Mouse (Mus musculus): Measurements from ENCODE around the gene Tssc4.

Tssc4 gene

DNA sequence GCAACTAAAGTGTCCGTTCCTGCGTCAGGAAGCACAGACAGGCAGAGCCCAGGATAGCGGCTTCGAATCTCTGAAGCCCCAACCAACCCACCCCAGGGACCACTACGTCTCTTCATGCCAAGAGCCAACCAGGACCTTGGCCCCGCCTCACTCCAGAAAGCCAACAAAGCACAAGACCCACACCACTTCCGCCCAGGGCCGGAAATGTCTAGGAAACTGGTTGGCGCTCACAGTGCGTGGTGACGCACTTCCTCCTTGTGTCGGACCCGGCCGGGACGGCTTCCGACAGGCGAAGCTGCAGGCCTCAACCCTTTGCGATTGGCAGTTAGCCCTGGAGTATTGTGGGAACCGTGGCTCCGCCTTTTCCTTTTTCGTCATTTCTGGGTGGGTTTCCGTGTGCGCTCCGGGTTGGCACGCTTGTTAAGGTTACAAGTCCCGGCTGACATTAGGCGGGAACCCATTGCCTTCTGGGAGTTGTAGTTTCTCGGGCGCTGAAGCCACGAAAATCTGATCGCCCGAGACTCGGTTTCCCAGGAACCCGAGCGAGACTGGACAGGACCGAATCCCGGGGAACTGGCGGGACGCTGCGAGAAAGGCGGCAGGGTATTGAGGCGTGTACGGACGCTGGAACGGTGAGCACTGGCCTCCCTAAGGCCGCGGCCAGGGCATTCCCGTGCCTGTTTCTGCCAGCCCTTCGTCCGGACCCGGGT, at the start of gene Tssc4:
Tssc4 (plus strand) TSS at position 368 of the 710 bp plus-strand sequence.
- in situ Hi-C loops (cut with MboI, MseI): no loop called here

DNA sequence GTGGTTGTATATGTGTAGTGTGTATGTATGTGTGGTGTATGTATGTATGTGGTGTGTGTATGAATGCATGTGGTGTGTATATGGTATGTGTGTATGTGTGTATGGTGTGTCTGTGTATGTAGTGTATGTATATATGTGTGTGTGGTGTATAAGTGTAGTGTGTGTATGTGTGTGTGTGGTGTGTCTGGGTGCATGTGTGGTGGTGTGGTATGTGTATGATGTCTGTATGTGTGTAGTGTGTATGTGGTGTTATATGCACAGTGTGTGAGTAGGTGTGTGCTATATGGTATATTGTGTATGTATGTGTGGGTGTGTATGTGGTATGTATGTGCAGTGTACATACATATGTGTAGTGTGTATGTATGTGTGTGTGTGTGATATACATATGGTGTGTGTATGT, 49.0 kb upstream of the Tssc4 start:
- in situ Hi-C loops (cut with MboI, MseI): no loop called here

DNA sequence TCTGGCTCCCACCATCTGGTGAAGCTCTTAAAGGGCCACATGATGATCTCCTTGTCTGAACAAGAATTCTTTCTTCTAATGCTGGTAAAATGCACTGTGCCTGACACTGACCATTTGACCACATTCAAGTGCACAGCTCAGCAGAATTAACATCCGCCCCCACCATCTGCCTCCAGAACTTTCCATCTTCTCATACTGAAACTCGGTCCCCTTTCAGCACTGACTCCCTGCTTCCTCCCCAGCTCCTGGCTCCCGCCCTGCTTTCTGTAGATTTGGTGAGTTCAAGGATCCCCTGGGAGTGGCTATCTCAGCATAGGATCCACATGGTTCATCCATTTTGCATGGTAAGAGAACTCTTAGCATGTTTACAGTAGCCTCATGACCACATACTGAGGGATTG, 48.3 kb upstream of the Tssc4 start:
- in situ Hi-C loops (cut with MboI, MseI): no loop called here

DNA sequence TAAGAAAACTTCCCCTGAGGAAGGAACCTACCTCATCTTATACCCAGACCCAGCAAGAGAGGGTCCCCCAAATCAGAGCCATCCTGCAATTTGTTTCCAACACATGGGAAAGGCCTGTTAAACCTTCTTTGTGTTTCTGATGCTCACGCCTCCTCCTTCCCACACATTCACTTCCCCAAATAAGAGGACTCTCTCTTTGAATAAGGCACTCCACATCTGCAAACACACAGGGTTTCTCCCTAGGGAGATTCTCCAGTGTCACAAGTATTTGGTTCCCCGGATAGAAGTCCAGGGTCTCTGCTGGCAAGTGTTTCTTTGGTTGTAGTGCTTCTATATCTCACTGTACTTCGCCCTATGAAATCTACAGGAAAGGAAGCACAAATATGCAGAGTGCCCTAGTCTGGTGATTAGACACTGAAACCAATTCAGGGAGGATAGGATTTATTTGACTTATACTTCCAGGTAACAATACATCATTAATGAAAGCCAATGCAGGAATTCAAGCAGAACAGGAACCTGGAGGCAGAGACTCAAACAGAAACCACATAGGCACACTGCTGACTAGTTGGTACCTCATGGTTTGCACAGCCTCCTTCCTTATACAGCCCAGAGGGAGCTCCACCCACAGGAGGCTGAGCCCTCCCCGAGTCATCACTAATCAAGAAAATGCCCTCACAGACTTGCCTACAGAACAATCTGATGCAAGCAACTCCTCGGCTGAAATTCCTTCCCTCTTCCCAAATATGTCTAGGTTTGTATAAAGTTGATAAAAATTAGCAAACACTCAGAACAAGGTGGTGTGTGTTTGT, 47.5 kb upstream of the Tssc4 start:
- in situ Hi-C loops (cut with MboI, MseI): no loop called here

DNA sequence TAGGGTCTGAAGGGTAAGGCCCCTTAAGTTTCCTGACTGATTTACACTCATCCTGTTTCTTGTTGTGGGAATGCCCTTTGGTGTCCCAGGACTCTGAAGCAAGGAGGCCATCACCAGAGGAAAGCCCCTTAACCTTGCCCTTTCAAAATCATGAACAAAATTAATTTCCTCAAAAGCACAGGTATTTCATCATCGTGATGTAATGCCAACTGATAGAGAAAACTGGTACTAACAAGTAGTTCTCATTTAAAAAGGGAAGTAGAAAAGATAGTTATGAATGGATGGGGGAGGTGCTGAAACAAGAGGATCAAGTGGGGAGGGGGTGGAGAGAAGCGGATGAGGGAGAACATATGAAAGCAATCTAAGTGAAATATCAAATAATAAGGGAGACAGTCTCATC, 45.5 kb upstream of the Tssc4 start:
- in situ Hi-C loops (cut with MboI, MseI): no loop called here

DNA sequence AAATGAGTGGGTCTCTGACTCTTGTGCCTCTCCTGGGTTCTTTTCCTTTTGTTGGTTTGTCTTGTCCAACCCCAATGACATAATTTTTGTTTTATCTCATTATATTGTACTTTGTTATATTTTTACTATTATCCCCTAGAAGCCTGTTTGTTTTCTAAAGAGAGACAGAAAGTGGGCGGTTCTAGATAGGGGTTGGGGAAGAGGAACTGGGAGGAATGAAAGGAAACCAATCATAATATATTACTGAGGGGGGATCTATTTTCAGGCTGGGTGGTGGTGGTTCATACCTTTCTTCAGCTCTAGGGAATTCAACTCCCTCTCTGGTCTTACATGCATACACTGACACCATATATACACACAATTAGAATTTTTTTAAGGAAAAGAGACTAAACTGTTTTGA, 44.8 kb upstream of the Tssc4 start:
- in situ Hi-C loops (cut with MboI, MseI): no loop called here

DNA sequence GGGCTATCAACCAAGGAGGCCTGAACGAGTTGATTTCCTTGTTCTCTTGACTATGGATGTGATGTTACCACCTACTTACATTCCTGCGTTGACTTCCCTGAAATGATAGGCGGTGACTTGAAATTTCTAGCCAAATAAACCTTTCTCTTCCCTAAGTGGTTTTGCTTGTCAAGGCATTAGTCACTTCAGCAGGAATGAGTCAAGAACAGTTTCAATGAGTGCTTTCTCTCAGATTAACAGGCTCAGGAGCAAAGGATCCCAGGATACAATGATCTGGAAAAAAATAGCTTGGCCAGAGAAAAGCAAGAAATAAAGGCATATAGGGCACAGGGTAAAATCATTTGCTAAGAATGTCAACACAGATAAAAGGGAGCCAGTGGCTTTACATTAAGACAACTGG, 43.6 kb upstream of the Tssc4 start:
- in situ Hi-C loops (cut with MboI, MseI): no loop called here

DNA sequence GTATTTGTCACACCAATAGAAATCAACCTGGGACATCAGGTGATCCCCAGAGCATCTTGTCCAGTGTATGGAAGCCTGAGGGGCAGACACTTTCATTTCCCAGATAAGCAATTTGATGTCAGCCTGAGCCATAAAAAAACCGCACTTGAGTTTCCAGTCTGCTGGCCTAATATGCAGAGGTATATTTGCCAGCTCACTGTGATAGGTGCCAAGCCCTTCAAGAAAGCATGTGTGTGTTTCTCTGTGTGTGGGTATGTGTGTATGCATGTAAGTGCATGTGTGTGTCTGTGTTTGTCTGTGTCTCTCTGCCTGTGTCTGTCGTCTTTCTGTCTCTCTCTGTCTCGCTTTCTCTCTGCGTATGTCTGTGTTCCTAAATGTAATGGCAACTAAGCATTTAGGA, 41.9 kb upstream of the Tssc4 start:
- in situ Hi-C loops (cut with MboI, MseI): no loop called here

DNA sequence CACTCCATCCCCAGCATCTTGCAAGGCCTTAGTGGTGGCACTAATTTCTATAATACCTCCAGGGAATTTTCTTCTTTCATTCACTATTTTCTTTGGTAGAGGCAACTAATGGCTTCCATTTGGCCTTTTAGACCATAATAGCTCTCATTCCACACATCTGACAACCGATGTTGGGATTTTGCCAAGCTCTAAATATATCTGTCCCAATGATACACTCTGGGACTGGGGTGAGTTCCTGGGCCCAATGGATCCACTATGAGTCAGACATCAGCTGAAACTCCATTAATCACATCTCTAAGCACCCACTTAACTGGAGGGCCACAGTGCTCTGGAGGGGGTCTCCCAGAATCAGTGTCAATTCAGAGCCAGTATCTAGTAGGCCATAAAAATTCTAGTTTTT, 37.2 kb upstream of the Tssc4 start:
- in situ Hi-C loops (cut with MboI, MseI): no loop called here

DNA sequence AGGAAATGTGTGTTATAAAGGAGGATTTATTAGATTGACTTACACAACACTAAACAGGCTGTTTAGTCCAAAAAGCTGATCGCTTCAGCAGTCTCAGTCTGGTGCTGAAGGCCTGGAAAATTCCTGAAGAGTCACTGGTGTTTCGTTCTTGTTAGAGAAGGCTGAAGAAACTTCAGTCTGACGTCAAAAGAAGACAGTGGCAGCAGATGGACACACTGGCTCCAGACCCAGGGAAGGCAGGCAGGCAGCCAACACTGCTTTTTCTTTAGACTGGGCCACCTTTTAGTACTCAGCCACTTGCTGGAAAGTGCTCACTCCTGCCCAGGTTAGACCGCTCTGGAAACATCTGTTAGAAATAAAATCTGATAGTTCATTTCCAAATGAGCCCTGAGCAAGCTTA, 35.5 kb upstream of the Tssc4 start:
- in situ Hi-C loops (cut with MboI, MseI): no loop called here

DNA sequence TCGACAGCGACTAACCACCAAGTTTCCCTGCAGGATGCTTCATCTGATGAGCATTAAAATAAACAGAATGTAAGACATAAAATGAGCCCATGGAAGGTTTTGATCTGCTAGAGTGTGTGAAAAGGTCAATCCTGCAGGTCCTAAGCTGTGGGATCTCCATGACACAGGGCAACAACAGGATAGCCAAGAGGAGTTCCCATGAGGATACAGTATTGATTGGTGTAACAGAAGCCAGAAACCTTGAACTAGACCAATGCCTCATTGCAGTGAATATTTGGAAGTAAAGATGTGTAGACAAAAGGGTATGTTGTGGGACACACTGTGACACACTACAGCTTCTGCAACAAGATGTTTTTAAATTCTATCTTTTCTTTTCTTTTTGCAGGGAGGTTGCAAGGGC, 34.9 kb upstream of the Tssc4 start:
- in situ Hi-C loops (cut with MboI, MseI): no loop called here

DNA sequence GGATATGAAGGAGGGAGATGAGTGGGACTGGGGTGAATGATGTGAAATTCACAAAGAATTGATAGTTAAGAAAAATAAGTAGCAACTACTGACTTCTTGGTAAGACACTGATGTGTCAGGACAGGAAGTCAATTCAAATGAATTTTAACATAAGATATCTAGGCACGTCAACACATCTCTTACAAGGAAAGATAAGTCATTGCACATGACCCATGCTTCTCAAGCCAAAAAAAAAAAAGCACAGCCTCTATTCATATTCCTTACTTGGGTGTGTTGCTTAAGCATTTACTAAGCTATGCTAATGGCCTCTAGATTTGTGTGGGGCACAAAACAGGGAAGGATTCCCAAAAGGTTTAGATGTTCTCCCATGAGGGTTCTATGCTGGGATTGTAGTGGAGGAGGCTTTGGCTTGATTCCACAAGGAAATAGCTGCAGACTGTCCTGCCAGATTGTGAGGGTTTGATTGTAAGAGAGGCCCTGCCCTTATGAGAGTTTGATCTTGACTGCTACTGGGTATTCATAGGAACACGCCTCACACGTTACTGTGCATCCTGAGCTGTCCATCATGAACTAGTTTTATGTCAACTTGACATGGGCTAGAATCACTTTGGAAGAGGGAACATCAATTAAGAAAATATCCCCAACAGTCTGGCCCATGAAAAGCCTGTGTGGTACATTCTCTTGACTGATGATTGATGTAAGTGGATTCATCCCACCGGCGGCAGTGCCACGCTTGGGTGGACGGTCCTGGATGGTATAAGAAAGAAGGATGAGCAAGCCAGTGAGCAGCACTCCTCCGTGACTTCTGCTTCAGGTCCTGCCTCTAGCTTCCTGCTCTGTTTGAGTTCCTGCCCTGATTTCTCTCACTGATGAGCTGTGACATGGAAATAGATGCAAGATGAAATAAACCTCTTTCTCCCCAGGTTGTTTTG, 34.3 kb upstream of the Tssc4 start:
- in situ Hi-C loops (cut with MboI, MseI): no loop called here

DNA sequence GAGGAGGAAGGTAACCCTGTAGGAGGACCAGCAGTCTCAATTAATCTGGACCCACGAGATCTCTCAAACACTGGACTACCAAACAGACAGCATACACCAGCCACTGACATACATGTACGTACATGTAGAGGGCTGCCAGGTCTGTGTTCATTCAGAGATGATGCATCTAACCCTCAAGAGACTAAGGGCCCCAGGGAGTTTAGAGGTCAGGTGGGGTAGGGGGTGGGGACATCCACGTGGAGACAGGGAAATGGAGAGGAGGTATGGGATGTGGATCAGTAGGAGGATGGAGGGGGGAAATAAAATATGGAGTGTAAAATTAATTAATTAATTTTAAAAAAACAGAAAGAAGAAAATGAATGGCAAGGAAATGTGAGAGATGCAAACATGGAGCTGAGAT, 32.3 kb upstream of the Tssc4 start:
- in situ Hi-C loops (cut with MboI, MseI): no loop called here

DNA sequence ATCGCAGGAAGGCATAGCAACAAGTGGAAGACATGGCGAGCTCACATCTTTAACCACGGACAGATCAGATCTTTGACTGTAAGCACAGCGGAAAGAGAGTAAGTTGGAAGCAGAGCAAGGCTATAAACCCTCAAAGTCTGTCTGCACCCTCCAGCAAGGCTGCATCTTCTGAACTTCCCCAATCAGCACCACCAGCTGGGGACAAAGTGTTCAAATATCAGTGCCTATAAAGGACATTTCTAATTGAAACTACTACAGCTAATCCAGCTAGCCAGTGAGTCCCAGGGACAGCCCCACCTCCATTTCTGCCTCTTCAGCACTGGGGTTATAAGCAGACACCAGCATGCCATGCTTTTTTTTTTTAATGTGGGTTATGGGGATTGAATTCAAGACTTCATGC, 31.7 kb upstream of the Tssc4 start:
- in situ Hi-C loops (cut with MboI, MseI): no loop called here

DNA sequence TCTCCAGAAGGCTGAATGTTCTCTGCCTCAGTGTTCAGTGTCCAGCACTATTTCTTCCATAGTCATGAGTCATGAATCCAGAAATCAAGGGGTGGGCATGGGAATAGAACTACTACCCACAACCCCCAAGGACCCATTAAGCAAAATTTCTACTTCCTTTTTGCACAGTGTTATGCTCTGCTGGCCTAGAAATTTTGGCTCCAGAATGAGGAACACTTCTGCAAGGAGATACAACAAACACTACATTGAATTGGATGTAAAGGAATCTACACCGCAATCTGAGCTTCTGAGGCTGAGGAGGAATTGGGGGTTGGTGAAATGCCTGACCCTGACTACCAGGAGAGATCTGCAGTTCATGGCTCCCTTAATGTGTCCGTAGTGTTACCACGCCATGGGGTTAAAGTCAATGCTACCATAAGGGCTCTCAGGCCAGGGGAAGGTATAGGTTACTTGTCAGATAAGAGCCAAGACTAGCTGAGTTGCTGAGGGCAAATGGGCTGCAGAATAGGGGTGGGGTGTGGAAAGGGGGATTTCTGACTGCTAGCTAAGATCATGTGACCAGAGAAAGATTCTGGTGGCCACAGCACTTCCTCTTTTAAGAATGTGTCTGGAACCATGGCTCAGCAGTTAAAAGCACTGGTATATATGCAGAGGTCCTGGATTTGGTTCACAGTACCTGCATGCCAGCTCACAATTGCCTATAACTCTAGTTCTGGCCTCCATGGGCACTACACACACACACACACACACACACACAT, 30.7 kb upstream of the Tssc4 start:
- in situ Hi-C loops (cut with MboI, MseI): no loop called here

DNA sequence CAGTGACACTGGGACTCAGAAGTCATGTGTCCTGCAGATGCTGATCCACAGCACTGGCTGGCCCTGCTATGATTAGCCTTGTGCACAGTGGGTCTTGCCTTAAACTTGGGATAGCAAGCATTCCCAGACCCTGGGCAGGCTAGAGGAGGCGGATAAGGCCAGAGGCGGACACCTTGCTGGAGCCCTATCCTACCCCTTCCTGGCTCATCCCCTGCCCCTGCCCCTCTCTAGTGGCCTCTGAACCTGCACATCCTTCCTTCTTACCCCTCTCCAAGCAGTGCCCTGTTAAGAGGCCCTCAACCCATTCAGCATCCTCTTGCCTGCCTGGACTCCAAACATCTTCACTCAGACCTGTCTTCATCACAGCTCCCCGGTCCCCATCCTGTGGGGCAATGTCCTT, 28.5 kb upstream of the Tssc4 start:
- in situ Hi-C loops (cut with MboI, MseI): no loop called here

DNA sequence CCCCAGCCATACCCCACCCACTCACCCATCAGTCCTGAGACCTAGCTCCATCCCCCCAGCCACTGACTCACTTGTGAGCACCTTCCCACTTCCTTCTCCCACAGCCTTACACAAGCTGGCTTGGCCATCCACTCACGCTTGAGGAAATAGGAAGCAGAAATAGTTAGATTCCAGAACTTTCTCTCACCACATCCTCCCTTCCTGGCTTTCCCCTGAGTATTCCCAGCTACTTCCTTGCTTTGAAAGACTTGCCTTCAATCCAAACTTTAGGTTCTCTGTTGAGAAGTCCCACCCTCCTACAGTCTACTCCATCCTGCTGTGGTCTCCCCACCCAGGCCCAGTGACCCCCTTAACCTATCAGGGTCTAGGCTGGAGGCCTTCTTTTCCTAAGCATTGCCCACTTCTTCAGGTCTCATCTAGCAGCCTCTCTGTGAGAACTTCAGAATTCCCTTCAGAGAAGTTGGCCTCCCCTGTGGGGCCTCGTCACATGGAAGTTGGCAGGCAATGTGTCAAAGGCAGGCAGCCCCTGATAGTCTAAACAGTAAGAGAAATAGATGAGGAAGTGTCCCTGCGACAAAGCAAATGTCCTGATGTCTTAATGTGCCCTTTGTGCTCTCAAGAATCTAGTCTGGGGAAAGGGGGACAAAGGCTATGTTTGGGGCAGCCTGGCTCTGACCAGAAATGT, 27.8 kb upstream of the Tssc4 start:
- in situ Hi-C loops (cut with MboI, MseI): no loop called here

DNA sequence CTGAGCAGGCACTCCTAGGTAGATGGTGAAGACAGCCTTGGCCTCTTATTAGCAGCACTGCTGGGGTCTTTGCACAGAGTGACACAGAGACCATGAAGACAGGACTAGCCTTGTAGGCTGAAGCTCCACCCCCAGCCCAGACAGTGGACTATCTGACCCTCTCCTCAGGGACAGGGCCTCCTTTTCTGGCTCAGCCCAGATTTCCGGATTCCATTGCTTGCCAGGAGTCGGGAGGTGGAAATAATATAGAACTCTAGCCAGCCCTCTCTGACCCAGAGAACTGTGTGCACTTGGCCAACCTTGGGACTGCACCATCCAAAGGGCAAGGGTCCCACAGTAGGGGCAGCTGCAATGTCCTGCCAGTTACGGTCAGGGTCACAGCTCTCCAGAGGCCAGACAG, 27.0 kb upstream of the Tssc4 start:
- in situ Hi-C loops (cut with MboI, MseI): no loop called here

DNA sequence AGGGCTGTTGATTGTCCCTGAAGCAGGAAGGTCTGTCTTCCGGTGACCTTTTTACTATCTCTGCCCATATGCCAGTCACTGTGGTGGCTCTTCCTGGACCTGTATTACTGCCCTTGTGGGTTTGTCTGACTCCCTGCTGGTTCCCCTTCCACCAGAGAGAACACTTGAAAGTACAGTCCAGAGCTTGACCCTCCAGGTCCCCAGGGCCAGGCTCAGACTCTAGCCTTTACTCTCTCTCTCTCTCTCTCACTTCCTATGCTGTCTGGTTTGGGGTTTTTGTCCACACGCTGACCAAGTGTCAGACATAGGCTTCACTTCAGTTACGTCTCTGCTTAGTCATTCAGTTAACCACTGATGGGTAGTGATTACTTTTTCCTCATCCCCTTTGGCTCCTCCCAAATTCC, 26.1 kb upstream of the Tssc4 start:
- in situ Hi-C loops (cut with MboI, MseI): no loop called here

DNA sequence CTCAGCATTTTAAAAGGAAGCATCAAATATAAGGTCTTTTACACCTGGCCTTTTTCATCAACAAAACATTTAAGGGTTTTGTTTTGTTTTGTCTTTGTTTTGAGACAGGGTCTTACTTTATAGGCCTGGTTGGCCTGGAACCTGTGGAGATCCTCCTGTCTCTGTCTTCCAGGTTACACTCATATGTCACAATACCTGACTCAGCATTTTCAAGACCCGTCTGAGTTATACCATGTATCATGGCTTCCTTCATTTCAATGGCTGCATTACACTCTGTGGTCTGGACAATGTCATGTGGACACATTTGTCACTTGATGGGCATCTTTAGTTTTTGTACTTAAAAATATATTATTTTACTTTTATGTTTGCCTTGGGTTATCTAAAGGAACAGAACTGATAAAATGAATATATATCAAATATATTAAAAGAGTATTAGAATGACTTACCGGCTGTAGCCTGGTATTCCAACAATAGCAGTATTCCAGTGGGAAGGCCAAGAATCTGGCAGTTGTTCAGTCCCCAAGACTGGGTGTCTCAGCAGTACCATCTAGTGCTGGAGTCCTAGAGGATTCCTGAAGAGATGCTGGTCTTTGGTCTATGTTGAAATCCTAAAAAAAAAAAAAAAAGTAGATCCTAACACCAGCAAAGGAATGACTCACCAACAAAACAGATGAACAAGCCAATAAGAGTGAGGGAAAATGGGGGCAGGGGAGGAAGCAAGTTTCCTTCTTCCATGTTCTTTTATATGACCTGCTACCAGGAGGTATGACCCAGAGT, 24.8 kb upstream of the Tssc4 start:
- in situ Hi-C loops (cut with MboI, MseI): no loop called here
